Mouse (Mus musculus) cortical plate, adult 2 months (tissue): ENCODE results near the gene Scarf2.

Experiments used
- CTCF ChIP-seq: fragments of 200-500 bp; IDR thresholded peaks from 2 replicates; pipeline ENCODE4 v1.5.1; 2011; ENCODE audit warnings: mild to moderate bottlenecking, control low read depth, low read length; ENCODE audit not compliant: insufficient read depth; ENCODE audit errors: extremely low read depth
- POLR2A ChIP-seq: fragments of 200-500 bp; IDR thresholded peaks from 2 replicates; pipeline ENCODE4 v1.6.1; 2011; ENCODE audit warnings: mild to moderate bottlenecking, low read length, control low read depth; ENCODE audit not compliant: insufficient read depth; ENCODE audit errors: extremely low read depth

DNA sequence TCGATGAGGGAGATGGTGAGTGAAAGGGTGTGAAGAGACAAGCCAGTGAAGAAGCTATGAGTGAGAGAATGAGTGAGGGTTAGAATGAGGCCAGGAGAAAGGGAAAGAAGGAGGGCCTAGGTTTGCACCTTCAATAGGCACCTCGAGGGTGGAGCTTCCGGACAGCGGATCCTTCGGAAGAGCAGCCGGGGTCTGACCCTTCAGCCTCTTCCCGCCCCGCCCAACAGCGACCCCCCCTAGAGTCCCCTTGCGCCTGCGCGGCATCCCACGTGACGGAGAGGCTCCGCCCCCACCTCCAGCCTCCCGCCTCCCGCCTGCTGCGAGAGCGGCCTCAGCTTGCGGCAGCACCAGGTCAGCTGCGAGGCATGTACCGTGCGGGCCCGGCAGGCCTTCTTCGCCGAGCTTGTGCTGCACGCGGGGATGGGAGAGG, 37.7 kb upstream of the Scarf2 start, which contains the start of gene Klhl22:
- TF ChIP-seq CTCF (no peak), POLR2A (peak; percentile 87)
